Comparison of ENCODE assay signal across 9 mouse cellular contexts in genomic region chr8:48456328-48457124, GRCm38 (mm10).
DNase-seq lines count a peak whose midpoint lies in the region; ATAC-seq lines count a peak whose summit lies in the region.
"Had no signal": no experiment of that assay in that cellular context is flagged by ENCODE, and none has a peak within 500 bp of the region (broad histone marks: within the 10 kb centered on the region; RNA-seq: fewer than 3 reads in every experiment).

No protein-coding gene starts in this region.

- H3K9me3 ChIP-seq in hindbrain, embryonic 10.5 days: no peaks in the 10 kb centered on the region
- H3K9me3 ChIP-seq in midbrain, embryonic 14.5 days (ENCODE audit: control insufficient read depth, low read length): no peaks in the 10 kb centered on the region

- H3K27me3 ChIP-seq in hindbrain, embryonic 10.5 days (ENCODE audit: insufficient read depth, poor library complexity, severe bottlenecking): no peaks in the 10 kb centered on the region
- H3K27me3 ChIP-seq in midbrain, embryonic 14.5 days (ENCODE audit: control insufficient read depth, insufficient read depth, low read length): peaks cover 4% of the 10 kb centered on the region; the same call in 1 of the 2 replicates

- peak; percentile 48 for DNase-seq in embryo, embryonic 10.5 days (ENCODE audit: low spot score)
- DNase-seq in embryo, embryonic 10 days (ENCODE audit: low spot score): no peak
- DNase-seq in embryo, embryonic 11 days: peak; percentile 42
- peak; percentile 23 for DNase-seq in hindbrain, embryonic 10.5 days (ENCODE audit: low spot score)
- DNase-seq in midbrain, embryonic 14.5 days: peak; percentile 67
- no peak for DNase-seq in spleen, adult 18-20 months
- DNase-seq in lung, postnatal 10 days: no peak
- DNase-seq: layer of hippocampus, postnatal 36 days had no signal

- no peak overlapping the region; the same call in 1 of the 2 replicates for H3K9ac ChIP-seq in midbrain, embryonic 14.5 days (replicated peaks; ENCODE audit: low read length)

- peaks cover 50% of the 10 kb centered on the region for H3K4me1 ChIP-seq in hindbrain, embryonic 10.5 days (replicated peaks)
- peaks cover 45% of the 10 kb centered on the region for H3K4me1 ChIP-seq in midbrain, embryonic 14.5 days (ENCODE audit: control insufficient read depth, insufficient read depth, low read length)

- H3K27ac ChIP-seq in hindbrain, embryonic 10.5 days: peak overlapping the region; percentile 77
- H3K27ac ChIP-seq in midbrain, embryonic 14.5 days (replicated peaks; ENCODE audit: low read depth, low read length): peak overlapping the region; percentile 63

- 34% methylated on average over 22 of the region's 22 CpGs for WGBS in hindbrain, embryonic 10.5 days
- WGBS in midbrain, embryonic 14.5 days: 10% methylated on average over 22 of the region's 22 CpGs

- ATAC-seq in midbrain, embryonic 14.5 days (ENCODE audit: low FRiP score, low TSS enrichment): peak; percentile 41; the same call in 1 of the 2 replicates
- ATAC-seq in activated CD4-positive, CD25-positive, alpha-beta regulatory T cell, adult 4 months: no peak

- peak overlapping the region; percentile 9; the same call in 1 of the 2 replicates for H3K4me3 ChIP-seq in hindbrain, embryonic 10.5 days
- no peak overlapping the region for H3K4me3 ChIP-seq in midbrain, embryonic 14.5 days (replicated peaks; ENCODE audit: low read depth, low read length)

- no peaks in the 10 kb centered on the region for H3K36me3 ChIP-seq in hindbrain, embryonic 10.5 days
- H3K36me3 ChIP-seq in midbrain, embryonic 14.5 days (ENCODE audit: control insufficient read depth, insufficient read depth, low read length): no peaks in the 10 kb centered on the region

- H3K4me2 ChIP-seq in midbrain, embryonic 14.5 days (ENCODE audit: low read length): peak overlapping the region; percentile 47

Comparison
In these comparisons a context has a peak if more than half of its experiments do, and no peak if none do; other contexts are left out.
1. DNase-seq: peak in embryo, embryonic 10.5 days (single experiment), embryo, embryonic 11 days (single experiment), hindbrain, embryonic 10.5 days (single experiment) and midbrain, embryonic 14.5 days (single experiment); none in embryo, embryonic 10 days (single experiment), spleen, adult 18-20 months (0 of 2) and lung, postnatal 10 days (single experiment).